Mouse (Mus musculus) urinary bladder, postnatal 14 days (tissue): ENCODE measurements around the gene Tmem219.

ENCODE experiments used
- DNase-seq: peaks from one replicate; pipeline ENCODE4 v3.0.0; 2021; ENCODE audit warnings: low spot score

Gene Tmem219

DNA sequence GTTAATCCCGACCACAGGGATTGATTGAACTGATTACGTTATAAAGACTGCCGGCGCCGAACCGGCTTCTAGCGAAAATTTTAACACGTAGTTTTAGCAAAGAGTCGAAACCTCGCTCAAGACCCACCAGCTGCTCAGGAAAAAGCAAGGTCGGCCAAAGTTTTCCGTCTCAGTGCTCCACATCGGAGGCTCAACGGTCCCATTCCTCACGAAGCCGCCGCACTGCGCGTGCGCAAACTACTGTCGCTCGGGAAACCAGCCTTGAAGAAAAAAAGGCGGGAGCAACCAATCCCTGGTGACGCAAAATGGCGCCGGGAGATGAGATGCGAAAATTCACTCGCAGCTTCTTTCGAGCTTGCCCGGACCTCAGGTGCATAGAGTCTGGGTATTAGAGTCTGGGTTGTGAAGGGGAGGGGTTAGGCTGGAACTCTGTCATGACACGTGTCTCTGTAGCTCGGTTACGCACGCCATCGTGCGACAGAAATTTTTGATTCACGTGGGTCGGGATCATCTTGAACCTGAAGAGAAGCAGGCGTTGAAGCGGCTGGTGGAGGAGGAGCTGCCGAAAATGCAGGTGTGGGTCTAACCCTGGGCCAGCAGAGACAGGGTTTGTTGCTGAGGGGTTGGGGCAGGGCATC is 60.5 kb downstream of the Tmem219 start, which contains the start of gene Ino80e:
TSS of gene Ino80e (minus strand) at position 231 of the 638 bp plus-strand sequence.
- peak; percentile 95 for DNase-seq

DNA sequence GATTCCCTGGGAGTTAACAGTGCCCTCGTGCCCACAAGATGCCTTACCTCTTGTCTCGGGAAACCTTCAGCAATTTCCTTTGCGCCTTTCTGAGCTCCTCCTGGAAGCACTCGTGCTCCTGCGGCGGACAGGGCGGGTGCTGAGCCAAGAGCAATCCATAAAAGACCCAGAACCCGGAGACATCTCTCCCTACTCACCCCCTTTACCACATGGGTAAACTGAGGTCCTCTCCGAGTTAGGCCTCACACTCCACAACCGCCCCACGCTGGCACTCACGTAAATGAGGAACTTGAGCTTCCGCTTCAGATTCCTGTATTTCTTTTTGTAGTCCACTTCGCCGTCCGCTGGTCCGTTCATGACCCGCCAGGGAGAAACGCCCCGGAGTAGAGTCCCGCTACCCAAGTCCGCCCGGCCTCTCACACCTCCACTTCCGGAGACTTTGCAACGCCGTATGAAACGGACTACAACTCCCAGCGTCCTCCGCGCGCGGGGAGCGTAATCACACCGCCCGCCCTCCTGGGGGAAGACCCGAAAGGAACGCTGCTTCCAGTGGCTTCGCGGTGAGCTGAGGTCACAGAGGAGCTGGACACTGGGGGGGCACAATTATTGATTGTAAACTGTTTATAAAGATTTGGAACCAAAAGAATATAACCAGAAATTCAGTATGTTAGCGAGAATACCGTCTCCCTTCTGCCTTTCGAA is 61.1 kb downstream of the Tmem219 start, which contains the start of gene Hirip3:
TSS of gene Hirip3 (plus strand) at position 544 of the 702 bp plus-strand sequence.
- peak; percentile 96 for DNase-seq

DNA sequence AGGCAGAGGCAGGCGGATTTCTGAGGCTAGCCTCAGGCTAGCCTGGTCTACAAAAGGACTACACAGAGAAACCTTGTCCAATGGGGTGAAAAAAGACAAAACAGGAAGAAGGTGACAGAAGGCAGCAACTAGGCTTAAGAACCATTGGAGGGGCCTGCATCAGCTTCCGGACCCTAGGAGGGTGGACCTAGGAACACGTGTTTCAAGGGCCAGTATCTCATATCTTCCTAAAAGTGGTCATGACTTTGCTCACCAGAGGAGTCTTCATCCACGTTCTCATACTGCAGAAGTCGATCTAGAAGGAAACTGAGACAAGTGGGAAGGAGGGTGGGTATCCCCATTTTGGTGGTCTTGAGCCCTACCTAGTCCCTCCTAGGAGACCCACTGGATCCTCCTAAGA is 61.7 kb downstream of the Tmem219 start:
- DNase-seq, result no peak

DNA sequence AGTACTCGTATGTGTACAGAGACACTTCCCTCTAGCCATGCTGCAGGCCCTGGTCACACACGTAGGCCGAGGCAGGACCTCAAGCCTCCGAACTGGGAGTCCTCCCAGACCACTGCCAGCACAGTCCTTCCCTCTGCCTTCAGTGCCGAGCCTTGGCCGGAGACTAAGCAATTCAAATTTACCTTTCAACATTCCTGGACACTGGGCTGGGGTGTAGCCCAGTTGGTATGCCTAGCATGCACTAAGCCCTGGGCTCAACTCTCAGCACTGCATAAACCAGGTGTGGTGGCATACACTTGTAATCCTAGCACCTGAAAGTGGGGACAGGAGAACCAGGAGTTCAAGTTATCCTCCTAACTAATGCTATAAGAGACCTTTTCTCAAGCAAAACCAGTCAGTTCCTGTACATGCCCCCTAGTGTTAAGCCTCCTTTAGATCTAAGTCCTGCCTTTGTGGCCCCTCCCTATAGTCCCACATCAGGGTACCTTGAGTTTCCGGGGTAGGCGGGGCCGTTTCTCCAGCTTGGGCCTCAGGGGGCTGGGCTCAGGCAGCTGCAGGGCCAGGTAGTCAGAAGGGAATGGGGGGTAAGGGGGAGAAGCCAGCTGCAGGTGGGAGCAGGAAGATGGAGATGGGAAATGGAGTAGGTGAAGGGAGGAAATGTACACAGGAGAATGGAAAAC is 65.8 kb downstream of the Tmem219 start:
- DNase-seq, result no peak

DNA sequence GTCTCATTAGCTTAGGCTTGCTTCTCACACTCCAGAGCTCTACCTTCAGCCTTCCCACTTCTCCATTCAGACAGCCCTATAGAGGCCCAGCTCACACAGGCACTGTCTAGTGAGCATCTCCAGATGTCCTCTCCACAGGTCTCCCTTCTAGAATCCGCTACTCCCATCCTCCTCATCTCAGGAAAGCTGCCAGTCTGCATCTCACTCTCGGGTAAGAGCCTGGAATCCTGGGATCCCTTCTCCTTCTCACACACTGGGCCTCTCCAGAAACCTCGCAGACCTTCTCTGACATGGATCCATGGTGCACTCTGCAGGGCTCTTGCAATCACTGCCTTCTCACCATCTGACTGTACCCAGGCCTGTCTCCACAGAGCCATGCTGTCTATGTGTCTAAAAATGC is 67.1 kb downstream of the Tmem219 start:
- no peak for DNase-seq

DNA sequence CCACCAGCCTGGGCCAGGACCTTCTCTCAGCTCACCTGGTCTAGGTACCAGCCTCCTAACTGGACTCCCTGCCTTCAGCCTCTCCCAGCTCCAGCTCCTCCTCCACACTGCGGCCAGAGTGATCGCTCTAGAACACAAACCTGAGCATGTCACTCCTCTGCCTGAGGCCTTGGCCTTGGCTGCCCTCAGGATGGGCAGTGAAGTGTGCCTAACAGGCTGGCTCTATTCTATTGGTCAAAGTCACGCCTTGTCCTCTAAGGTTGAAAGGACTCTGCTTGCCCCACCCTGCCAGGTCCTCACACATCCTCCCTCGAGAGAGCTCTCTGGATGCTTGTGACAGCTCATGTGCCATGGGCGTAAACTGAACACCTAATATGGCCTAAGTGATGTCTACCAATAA is 69.3 kb downstream of the Tmem219 start:
- no peak for DNase-seq

DNA sequence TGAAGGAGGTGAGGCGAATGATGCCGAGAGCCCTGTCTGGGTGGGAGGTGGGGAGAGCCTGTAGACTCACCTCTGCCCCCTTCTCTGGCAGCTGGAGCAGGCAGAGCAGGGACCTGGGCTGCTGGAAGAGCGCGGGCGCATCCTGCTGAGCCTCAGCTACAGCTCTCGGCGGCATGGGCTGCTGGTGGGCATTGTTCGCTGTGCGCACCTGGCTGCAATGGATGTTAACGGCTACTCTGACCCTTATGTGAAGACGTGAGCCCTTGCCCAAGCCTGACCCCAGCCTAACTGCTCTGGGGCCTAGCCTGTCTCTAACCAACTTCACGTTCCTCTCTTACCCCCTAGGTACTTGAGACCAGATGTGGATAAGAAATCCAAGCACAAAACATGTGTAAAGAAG is 71.5 kb downstream of the Tmem219 start:
- no peak for DNase-seq

DNA sequence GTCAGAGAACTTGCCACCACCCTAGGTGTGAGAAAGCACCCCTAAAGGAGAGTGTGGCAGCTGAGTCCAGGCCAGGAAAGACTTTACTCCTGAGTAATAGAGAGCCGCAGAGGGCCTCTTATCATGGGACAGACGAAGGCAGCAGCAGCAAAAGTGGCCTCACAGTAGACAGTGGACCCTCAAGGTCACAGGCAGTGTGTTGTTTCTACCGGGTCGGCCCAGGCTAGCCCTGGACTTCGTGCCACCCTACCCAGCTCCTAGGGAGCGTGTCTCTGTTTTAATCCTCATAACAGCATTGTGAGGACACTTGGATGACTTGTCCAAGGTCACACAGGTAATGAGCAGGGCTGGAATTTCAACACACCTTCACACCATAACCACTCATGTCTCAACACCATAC is 72.6 kb downstream of the Tmem219 start:
- DNase-seq, result no peak

DNA sequence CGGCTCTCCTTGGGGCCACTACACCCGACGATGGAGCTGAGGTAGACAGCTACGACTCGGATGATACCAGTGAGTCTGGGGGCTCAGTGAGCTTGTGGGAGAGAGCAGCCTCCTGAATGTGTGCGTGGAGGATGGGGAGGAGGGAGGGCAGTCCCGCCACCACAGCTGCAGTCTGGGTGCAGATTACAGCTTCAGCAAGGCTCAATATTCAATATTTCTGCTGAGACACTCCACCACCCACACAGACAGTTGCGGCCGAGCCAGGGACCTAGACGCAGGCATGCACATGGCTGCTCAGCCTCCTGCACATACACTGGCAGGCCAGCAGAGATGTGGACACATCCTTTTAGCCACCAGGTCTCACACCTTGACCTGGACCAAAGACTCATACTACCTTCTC is 73.9 kb downstream of the Tmem219 start:
- DNase-seq, result no peak

DNA sequence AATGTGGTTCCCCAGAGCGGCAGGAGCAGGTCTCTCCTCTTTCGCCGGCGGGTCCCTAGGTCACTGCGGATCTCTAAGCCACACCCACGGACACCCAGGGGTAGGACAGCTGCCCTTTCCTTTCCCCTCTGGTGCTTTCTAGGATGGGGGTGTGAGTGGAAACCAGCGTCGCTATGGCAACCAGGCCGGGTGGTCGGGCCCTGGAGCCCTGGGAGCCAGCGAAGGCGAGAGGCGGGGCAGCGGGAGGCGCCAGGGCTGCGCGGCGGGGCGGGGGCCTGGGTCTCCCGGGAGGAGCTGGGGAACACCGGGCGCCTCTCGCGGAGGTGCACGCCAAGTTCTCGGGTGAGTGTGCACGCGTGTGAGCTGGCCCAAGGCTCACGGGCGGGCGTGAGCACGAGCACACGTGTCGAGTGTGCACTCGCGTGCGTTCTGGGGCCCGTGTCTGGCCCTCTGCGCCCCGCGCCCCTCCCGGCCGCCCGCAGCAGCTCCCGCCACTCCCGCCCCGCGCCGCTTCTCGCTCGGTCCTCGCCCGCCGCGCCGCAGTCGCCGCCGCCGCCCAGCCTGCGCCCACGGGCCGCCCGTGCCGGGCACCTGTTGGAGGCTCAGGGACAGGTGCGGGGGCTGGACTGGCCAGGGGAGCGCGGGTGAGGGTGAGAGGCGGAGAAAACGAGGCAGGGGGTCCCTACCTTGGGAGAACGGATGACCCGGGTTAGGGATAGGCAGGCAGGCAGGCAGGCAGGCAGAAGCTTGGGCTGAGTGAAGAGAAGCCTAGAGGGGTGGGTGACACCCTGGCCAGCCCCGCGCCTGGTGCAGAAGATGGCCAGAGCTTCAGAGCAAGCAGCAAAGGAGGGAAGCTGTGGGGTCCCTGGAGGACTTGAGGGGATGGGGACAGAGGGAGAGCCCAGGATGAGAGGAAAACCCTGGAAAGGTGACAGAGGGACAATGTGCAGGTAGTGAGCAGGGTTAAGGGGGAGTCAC is 75.0 kb downstream of the Tmem219 start:
- no peak for DNase-seq

DNA sequence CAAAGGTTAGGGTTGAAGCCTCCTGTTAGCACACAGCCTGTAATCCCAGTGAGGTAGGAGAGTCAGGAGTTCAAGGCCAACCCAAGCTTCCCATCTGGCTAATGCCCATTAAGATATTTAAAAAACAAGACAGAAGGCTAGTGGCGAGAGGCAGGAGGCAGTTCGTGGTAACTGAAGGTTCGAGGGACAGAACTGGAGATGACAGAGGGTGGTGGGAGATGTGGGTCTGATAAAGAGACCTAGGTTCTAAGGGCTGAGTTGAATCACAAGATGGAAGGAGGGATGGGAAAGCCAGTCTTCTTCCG is 75.6 kb downstream of the Tmem219 start, which contains the start of gene Doc2a:
TSS of gene Doc2a (plus strand) at position 301 of the 305 bp plus-strand sequence.
- DNase-seq, result no peak

DNA sequence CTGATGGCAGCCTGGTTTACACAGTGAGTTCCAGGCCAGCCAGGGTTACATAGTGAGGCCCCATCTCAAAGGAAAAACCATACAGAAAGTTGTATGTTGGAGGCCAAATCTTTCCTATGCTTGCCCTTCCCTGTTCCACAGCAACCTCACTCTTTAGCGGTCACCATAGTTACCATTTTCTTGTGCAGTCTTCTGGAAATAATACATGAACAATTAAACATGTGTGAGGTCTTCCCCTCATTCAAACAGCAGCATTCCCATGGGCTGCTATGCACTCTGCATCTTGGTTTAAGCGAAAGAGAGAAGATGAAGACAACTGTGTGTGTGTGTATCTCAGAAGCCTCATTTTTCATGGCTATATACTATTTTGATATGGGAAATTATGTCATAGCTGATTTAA is 77.2 kb downstream of the Tmem219 start:
- no peak for DNase-seq

DNA sequence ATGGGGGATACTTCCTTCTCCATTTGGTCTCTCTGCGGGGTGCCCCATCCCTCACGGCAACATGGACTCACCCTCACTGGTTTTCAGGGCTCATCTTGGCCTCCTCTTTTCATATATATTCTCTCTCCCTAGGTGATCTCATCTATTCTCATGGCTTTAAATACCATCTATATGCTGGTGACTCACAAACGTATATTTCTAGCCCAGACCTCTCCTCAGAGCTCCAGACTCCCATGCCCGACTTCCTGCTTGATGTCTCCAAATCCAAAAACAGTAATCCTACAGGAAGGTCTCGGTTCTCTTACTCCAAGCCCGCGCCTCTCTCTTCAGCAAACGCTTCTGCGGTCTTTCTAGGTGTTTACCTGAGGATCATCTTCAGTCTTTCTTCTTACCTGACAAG is 79.4 kb downstream of the Tmem219 start:
- DNase-seq, result no peak
